Mouse (Mus musculus) limb, embryonic 10.5 days (tissue): ENCODE results near the gene Gm20806. TPM values are rescaled to one million over a fixed set of nuclear protein-coding genes. Genes with fewer than 3 reads are reported as not detected.
"Not testable (repeated sequence)": the region's sequence is repeated elsewhere in the genome, so short reads cannot be mapped to it uniquely, and the experiment has no call there.

Experiments
- DNase-seq: peaks from one replicate; pipeline ENCODE4 v3.0.0-alpha.2; 2017; ENCODE audit warnings: low spot score
- H3K27ac ChIP-seq: fragments of 300-500 bp; sonication (generic); 2 replicates; pipeline ENCODE4 v1.5.1; 2016; ENCODE audit warnings: mild to moderate bottlenecking
- H3K27me3 ChIP-seq: fragments of 300-500 bp; sonication (generic); 2 replicates; pipeline ENCODE4 v1.6.1; 2016; ENCODE audit warnings: low read depth, mild to moderate bottlenecking; ENCODE audit not compliant: poor library complexity, severe bottlenecking
- H3K36me3 ChIP-seq: fragments of 300-500 bp; sonication (generic); 2 replicates; pipeline ENCODE4 v1.6.1; 2016; ENCODE audit warnings: mild to moderate bottlenecking, moderate library complexity
- H3K4me1 ChIP-seq: fragments of 300-500 bp; sonication (generic); 2 replicates; pipeline ENCODE4 v1.6.1; 2016
- H3K4me3 ChIP-seq: fragments of 300-500 bp; sonication (generic); 2 replicates; pipeline ENCODE4 v1.5.1; 2016; ENCODE audit warnings: mild to moderate bottlenecking, moderate library complexity
- H3K9me3 ChIP-seq: fragments of 300-500 bp; sonication (generic); replicated peaks from 2 replicates; pipeline ENCODE4 v1.6.1; 2016; ENCODE audit warnings: mild to moderate bottlenecking
- WGBS: fragments of 180-500 bp; shearing (Covaris S2); methylation state at CpG from one replicate; pipeline ENCODE4 v1.1.7; 2016; 5-methylcytosine and 5-hydroxymethylcytosine counted together
- polyA plus RNA-seq: library from polyadenylated mRNA; unstranded; fragments of >200 nt; fragmentation: Nextera tagmentation; extraction: Ambion mirVana; gene quantifications from 2 replicates; pipeline ENCODE4 v1.2.1, GENCODE M21; 2016

Gm20806 gene
- polyA plus RNA-seq: not detected in 2 replicates

GRCm38 (mm10) chrY:78837956-78838355, at the start of gene Gm20806:
Gene Gm20806 (minus strand): TSS chrY:78838056.
- H3K4me3 ChIP-seq, H3K27me3 ChIP-seq, DNase-seq, H3K4me1 ChIP-seq, H3K27ac ChIP-seq, H3K9me3 ChIP-seq, H3K36me3 ChIP-seq: not testable (repeated sequence)
- no CpG with 5 or more reads among the region's 4 CpGs for WGBS
